Mouse (Mus musculus): ENCODE measurements around the gene March10. TPM values are rescaled to one million over a fixed set of nuclear protein-coding genes. Genes with fewer than 3 reads are reported as not detected.

The March10 gene
- polyA plus RNA-seq, 2 experiments, result 0.18 TPM; not detected in 1

- DNase-seq (ENCODE audit: low spot score), result peak; percentile 62
- peaks cover 80% of the 10 kb centered on the region for H3K36me3 ChIP-seq (ENCODE audit: control insufficient read depth, insufficient read depth, low read length)
- no peak overlapping the region for H3K27ac ChIP-seq (replicated peaks; ENCODE audit: low read depth, low read length)
- H3K4me1 ChIP-seq (ENCODE audit: control insufficient read depth, insufficient read depth, low read length), result 0 out of 2 replicates have a peak, but pooled peaks cover 2% of the 10 kb centered on the region
- 64% methylated on average over 28 of the region's 28 CpGs for WGBS
- H3K9me3 ChIP-seq (ENCODE audit: control insufficient read depth, low read length), result no peaks in the 10 kb centered on the region
- no peak overlapping the region for H3K9ac ChIP-seq (ENCODE audit: low read depth, low read length, severe bottlenecking)
- H3K4me2 ChIP-seq (replicated peaks; ENCODE audit: low read depth, low read length, severe bottlenecking), result no peak overlapping the region
- no peak overlapping the region for H3K4me3 ChIP-seq (replicated peaks; ENCODE audit: low read length)
- TF ChIP-seq POLR2A (IDR thresholded peaks at IDR 0.05; ENCODE audit: borderline replicate concordance, extremely low read depth, insufficient read depth, insufficient read length), result no peak
- peak; percentile 45 for ATAC-seq (ENCODE audit: low FRiP score, low read depth)
- no peaks in the 10 kb centered on the region for H3K27me3 ChIP-seq (ENCODE audit: control insufficient read depth, insufficient read depth, low read length)
These were observed 109.1 kb downstream of the March10 start for GRCm38 (mm10) chr11:105347162-105348161.

GRCm38 (mm10) chr11:105345284-105345683, 111.3 kb downstream of the March10 start:
- no peak for ATAC-seq (ENCODE audit: low FRiP score, low read depth)
- H3K4me2 ChIP-seq (replicated peaks; ENCODE audit: low read depth, low read length, severe bottlenecking), result no peak overlapping the region
- no peak overlapping the region for H3K27ac ChIP-seq (replicated peaks; ENCODE audit: low read depth, low read length)
- DNase-seq (ENCODE audit: low spot score), result no peak
- no peak overlapping the region for H3K9ac ChIP-seq (ENCODE audit: low read depth, low read length, severe bottlenecking)
- peaks cover 92% of the 10 kb centered on the region for H3K36me3 ChIP-seq (ENCODE audit: control insufficient read depth, insufficient read depth, low read length)
- WGBS, result 75% methylated on average over 2 of the region's 2 CpGs
- no peaks in the 10 kb centered on the region for H3K27me3 ChIP-seq (ENCODE audit: control insufficient read depth, insufficient read depth, low read length)
- H3K4me1 ChIP-seq (ENCODE audit: control insufficient read depth, insufficient read depth, low read length), result no peaks in the 10 kb centered on the region
- H3K9me3 ChIP-seq (ENCODE audit: control insufficient read depth, low read length), result no peaks in the 10 kb centered on the region
- TF ChIP-seq POLR2A (IDR thresholded peaks at IDR 0.05; ENCODE audit: borderline replicate concordance, extremely low read depth, insufficient read depth, insufficient read length), result no peak
- H3K4me3 ChIP-seq (replicated peaks; ENCODE audit: low read length), result no peak overlapping the region

GRCm38 (mm10) chr11:105338596-105339390, 117.7 kb downstream of the March10 start:
- Histone ChIP-seq H3K4me2 (replicated peaks; ENCODE audit: low read depth, low read length, severe bottlenecking) (no peak overlapping the region), H3K27me3 (ENCODE audit: control insufficient read depth, insufficient read depth, low read length) (no peaks in the 10 kb centered on the region), H3K36me3 (ENCODE audit: control insufficient read depth, insufficient read depth, low read length) (peaks cover 87% of the 10 kb centered on the region), H3K4me3 (replicated peaks; ENCODE audit: low read length) (no peak overlapping the region), H3K9me3 (ENCODE audit: control insufficient read depth, low read length) (no peaks in the 10 kb centered on the region), H3K9ac (ENCODE audit: low read depth, low read length, severe bottlenecking) (no peak overlapping the region), H3K27ac (replicated peaks; ENCODE audit: low read depth, low read length) (no peak overlapping the region), H3K4me1 (ENCODE audit: control insufficient read depth, insufficient read depth, low read length) (no peaks in the 10 kb centered on the region)
- ATAC-seq (ENCODE audit: low FRiP score, low read depth) (no peak), DNase-seq (ENCODE audit: low spot score) (no peak)
- WGBS, result 81% methylated on average over 12 of the region's 12 CpGs
- no peak for TF ChIP-seq POLR2A (IDR thresholded peaks at IDR 0.05; ENCODE audit: borderline replicate concordance, extremely low read depth, insufficient read depth, insufficient read length)

- no peak for TF ChIP-seq POLR2A (IDR thresholded peaks at IDR 0.05; ENCODE audit: borderline replicate concordance, extremely low read depth, insufficient read depth, insufficient read length)
- no peak overlapping the region for H3K9ac ChIP-seq (ENCODE audit: low read depth, low read length, severe bottlenecking)
- ATAC-seq (ENCODE audit: low FRiP score, low read depth) (no peak), DNase-seq (ENCODE audit: low spot score) (no peak)
- no peak overlapping the region for H3K4me2 ChIP-seq (replicated peaks; ENCODE audit: low read depth, low read length, severe bottlenecking)
- H3K9me3 ChIP-seq (ENCODE audit: control insufficient read depth, low read length), result no peaks in the 10 kb centered on the region
- H3K27ac ChIP-seq (replicated peaks; ENCODE audit: low read depth, low read length), result no peak overlapping the region
- H3K27me3 ChIP-seq (ENCODE audit: control insufficient read depth, insufficient read depth, low read length), result no peaks in the 10 kb centered on the region
- H3K4me1 ChIP-seq (ENCODE audit: control insufficient read depth, insufficient read depth, low read length), result peaks cover 3% of the 10 kb centered on the region; the same call in 1 of the 2 replicates
- WGBS, result 73% methylated on average over 8 of the region's 8 CpGs
- no peak overlapping the region for H3K4me3 ChIP-seq (replicated peaks; ENCODE audit: low read length)
- peaks cover 73% of the 10 kb centered on the region for H3K36me3 ChIP-seq (ENCODE audit: control insufficient read depth, insufficient read depth, low read length)
These were observed 122.5 kb downstream of the March10 start for GRCm38 (mm10) chr11:105333867-105334670.
